Mouse (Mus musculus) forebrain, embryonic 12.5 days (tissue): ENCODE results near the gene Gm5136. TPM values are rescaled to one million over a fixed set of nuclear protein-coding genes. Genes with fewer than 3 reads are reported as not detected.

Source experiments
- ATAC-seq: fragments of 200-750 bp; cut with Nextera tagmentation; 2 replicates; pipeline ENCODE4 v1.8.0; 2017; ENCODE audit warnings: moderate TSS enrichment; ENCODE audit not compliant: low FRiP score
- H3K27ac ChIP-seq: fragments of 300-500 bp; sonication (generic); 2 replicates; pipeline ENCODE4 v1.5.1; 2016; ENCODE audit warnings: mild to moderate bottlenecking
- H3K27me3 ChIP-seq: fragments of 300-500 bp; sonication (generic); 2 replicates; pipeline ENCODE4 v1.6.1; 2016; ENCODE audit warnings: mild to moderate bottlenecking
- H3K36me3 ChIP-seq: fragments of 300-500 bp; sonication (generic); replicated peaks from 2 replicates; pipeline ENCODE4 v1.6.1; 2016; ENCODE audit warnings: mild to moderate bottlenecking
- H3K4me1 ChIP-seq: fragments of 300-500 bp; sonication (generic); 2 replicates; pipeline ENCODE4 v1.6.1; 2016
- H3K4me2 ChIP-seq: fragments of 300-500 bp; sonication (generic); 2 replicates; pipeline ENCODE4 v1.6.1; 2016; ENCODE audit warnings: mild to moderate bottlenecking, moderate library complexity
- H3K4me3 ChIP-seq: fragments of 300-500 bp; sonication (generic); replicated peaks from 2 replicates; pipeline ENCODE4 v1.5.1; 2016; ENCODE audit warnings: mild to moderate bottlenecking
- H3K9ac ChIP-seq: fragments of 300-500 bp; sonication (generic); 2 replicates; pipeline ENCODE4 v1.6.1; 2016; ENCODE audit warnings: mild to moderate bottlenecking
- H3K9me3 ChIP-seq: fragments of 300-500 bp; sonication (generic); 2 replicates; pipeline ENCODE4 v1.6.1; 2016
- WGBS: fragments of 180-500 bp; shearing (Covaris S2); methylation state at CpG from one replicate; pipeline ENCODE4 v1.1.7; 2016; 5-methylcytosine and 5-hydroxymethylcytosine counted together
- polyA plus RNA-seq: library from polyadenylated mRNA; unstranded; fragments of >200 nt; fragmentation: Nextera tagmentation; extraction: Ambion mirVana; gene quantifications from 2 replicates; pipeline ENCODE4 v1.2.1, GENCODE M21; 2016

Gene Gm5136
- 0.13 and 0.28 TPM in 2 replicates for polyA plus RNA-seq

GRCm38 (mm10) chr10:108699946-108700345 is at the start of gene Gm5136:
TSS of gene Gm5136 (minus strand) at chr10:108700160.
- no peak within 1 kb of the TSS for H3K27ac ChIP-seq
- peaks cover 4% of the 10 kb centered on the region; the same call in 1 of the 2 replicates for H3K4me1 ChIP-seq
- ATAC-seq, result 0 out of 2 replicates have a peak, but pooled peaks have one; percentile 52
- no peaks in the 10 kb centered on the region for H3K27me3 ChIP-seq
- no peak within 1 kb of the TSS for H3K4me2 ChIP-seq
- H3K9me3 ChIP-seq, result no peaks in the 10 kb centered on the region
- H3K9ac ChIP-seq, result no peak within 1 kb of the TSS
- WGBS, result 94% methylated on average over 9 of the region's 9 CpGs
- H3K36me3 ChIP-seq, result no peaks in the 10 kb centered on the region
- H3K4me3 ChIP-seq, result no peak within 1 kb of the TSS

GRCm38 (mm10) chr10:108743759-108744158 is 43.8 kb upstream of the Gm5136 start:
- Histone ChIP-seq H3K4me1 (no peaks in the 10 kb centered on the region), H3K36me3 (no peaks in the 10 kb centered on the region), H3K27ac (no peak overlapping the region), H3K9ac (no peak overlapping the region), H3K9me3 (no peaks in the 10 kb centered on the region), H3K4me2 (no peak overlapping the region), H3K27me3 (no peaks in the 10 kb centered on the region), H3K4me3 (no peak overlapping the region)
- WGBS, result 86% methylated on average over 2 of the region's 2 CpGs
- ATAC-seq, result no peak

- no peak overlapping the region for H3K4me2 ChIP-seq
- H3K27ac ChIP-seq, result no peak overlapping the region
- no peak overlapping the region for H3K4me3 ChIP-seq
- H3K36me3 ChIP-seq, result no peaks in the 10 kb centered on the region
- no peak for ATAC-seq
- H3K4me1 ChIP-seq, result no peaks in the 10 kb centered on the region
- H3K9me3 ChIP-seq, result peaks cover 4% of the 10 kb centered on the region; the same call in 1 of the 2 replicates
- WGBS, result 70% methylated on average over 2 of the region's 2 CpGs
- no peaks in the 10 kb centered on the region for H3K27me3 ChIP-seq
- no peak overlapping the region for H3K9ac ChIP-seq
Observed at GRCm38 (mm10) chr10:108733982-108734381, 34.0 kb upstream of the Gm5136 start.

GRCm38 (mm10) chr10:108728961-108729360 is 29.0 kb upstream of the Gm5136 start:
- no peak for ATAC-seq
- H3K27me3 ChIP-seq, result no peaks in the 10 kb centered on the region
- H3K4me3 ChIP-seq, result no peak overlapping the region
- H3K9me3 ChIP-seq, result peaks cover 4% of the 10 kb centered on the region; the same call in 1 of the 2 replicates
- H3K4me2 ChIP-seq, result no peak overlapping the region
- H3K36me3 ChIP-seq, result no peaks in the 10 kb centered on the region
- H3K9ac ChIP-seq, result no peak overlapping the region
- H3K27ac ChIP-seq, result no peak overlapping the region
- WGBS, result 70% methylated on average over 8 of the region's 8 CpGs
- no peaks in the 10 kb centered on the region for H3K4me1 ChIP-seq

- H3K36me3 ChIP-seq, result no peaks in the 10 kb centered on the region
- no peak overlapping the region for H3K9ac ChIP-seq
- H3K4me2 ChIP-seq, result no peak overlapping the region
- H3K4me1 ChIP-seq, result no peaks in the 10 kb centered on the region
- no peak overlapping the region for H3K27ac ChIP-seq
- no peaks in the 10 kb centered on the region for H3K9me3 ChIP-seq
- no peak overlapping the region for H3K4me3 ChIP-seq
- H3K27me3 ChIP-seq, result no peaks in the 10 kb centered on the region
- no peak for ATAC-seq
- WGBS, result 87% methylated on average over 4 of the region's 4 CpGs
Observed at GRCm38 (mm10) chr10:108726391-108726790, 26.4 kb upstream of the Gm5136 start.

- Histone ChIP-seq H3K4me1 (no peaks in the 10 kb centered on the region), H3K36me3 (no peaks in the 10 kb centered on the region), H3K9ac (no peak overlapping the region), H3K4me2 (no peak overlapping the region), H3K9me3 (no peaks in the 10 kb centered on the region), H3K27ac (no peak overlapping the region), H3K4me3 (no peak overlapping the region), H3K27me3 (no peaks in the 10 kb centered on the region)
- no peak for ATAC-seq
- WGBS, result 82% methylated on average over 3 of the region's 3 CpGs
Observed at GRCm38 (mm10) chr10:108724878-108725277, 24.9 kb upstream of the Gm5136 start.

- no peak overlapping the region for H3K4me2 ChIP-seq
- WGBS, result 68% methylated on average over 5 of the region's 5 CpGs
- no peak overlapping the region for H3K27ac ChIP-seq
- H3K9me3 ChIP-seq, result no peaks in the 10 kb centered on the region
- H3K36me3 ChIP-seq, result no peaks in the 10 kb centered on the region
- H3K4me3 ChIP-seq, result no peak overlapping the region
- peak; percentile 27; the same call in 1 of the 2 replicates for ATAC-seq
- no peak overlapping the region for H3K9ac ChIP-seq
- H3K27me3 ChIP-seq, result no peaks in the 10 kb centered on the region
- H3K4me1 ChIP-seq, result no peaks in the 10 kb centered on the region
Observed at GRCm38 (mm10) chr10:108710514-108710913, 10.6 kb upstream of the Gm5136 start.

- no peak overlapping the region for H3K4me2 ChIP-seq
- no peak for ATAC-seq
- 89% methylated on average over 3 of the region's 3 CpGs for WGBS
- no peak overlapping the region for H3K4me3 ChIP-seq
- no peaks in the 10 kb centered on the region for H3K9me3 ChIP-seq
- H3K36me3 ChIP-seq, result no peaks in the 10 kb centered on the region
- H3K27ac ChIP-seq, result no peak overlapping the region
- no peaks in the 10 kb centered on the region for H3K27me3 ChIP-seq
- peaks cover 4% of the 10 kb centered on the region; the same call in 1 of the 2 replicates for H3K4me1 ChIP-seq
- no peak overlapping the region for H3K9ac ChIP-seq
Observed at GRCm38 (mm10) chr10:108705658-108706057, 5.7 kb upstream of the Gm5136 start.

GRCm38 (mm10) chr10:108701361-108702128 is 1.6 kb upstream of the Gm5136 start:
- Histone ChIP-seq H3K4me1 (peaks cover 4% of the 10 kb centered on the region; the same call in 1 of the 2 replicates), H3K27me3 (no peaks in the 10 kb centered on the region), H3K4me2 (peak overlapping the region; percentile 26; the same call in 1 of the 2 replicates), H3K36me3 (no peaks in the 10 kb centered on the region), H3K9me3 (no peaks in the 10 kb centered on the region), H3K4me3 (no peak overlapping the region), H3K9ac (no peak overlapping the region), H3K27ac (peak overlapping the region; percentile 78)
- peak; percentile 82 for ATAC-seq
- 14% methylated on average over 14 of the region's 14 CpGs for WGBS

- ATAC-seq, result no peak
Observed at GRCm38 (mm10) chr10:108697062-108697461, 2.9 kb downstream of the Gm5136 start.

GRCm38 (mm10) chr10:108690954-108691353 is 9.0 kb downstream of the Gm5136 start:
- H3K4me3 ChIP-seq, result no peak overlapping the region
- no peak overlapping the region for H3K27ac ChIP-seq
- no peak overlapping the region for H3K9ac ChIP-seq
- H3K27me3 ChIP-seq, result no peaks in the 10 kb centered on the region
- H3K4me2 ChIP-seq, result no peak overlapping the region
- peaks cover 4% of the 10 kb centered on the region for H3K4me1 ChIP-seq
- 57% methylated on average over 9 of the region's 9 CpGs for WGBS
- ATAC-seq, result peak; percentile 35; the same call in 1 of the 2 replicates
- H3K36me3 ChIP-seq, result no peaks in the 10 kb centered on the region
- no peaks in the 10 kb centered on the region for H3K9me3 ChIP-seq

More at GRCm38 (mm10) chr10:108697062-108697461, 2.9 kb downstream of the Gm5136 start:
- H3K9me3 ChIP-seq, result no peaks in the 10 kb centered on the region
- no peaks in the 10 kb centered on the region for H3K27me3 ChIP-seq
- no peak overlapping the region for H3K9ac ChIP-seq
- H3K27ac ChIP-seq, result 0 out of 2 replicates have a peak overlapping the region, but pooled peaks have one; percentile 53
- H3K4me1 ChIP-seq, result peaks cover 4% of the 10 kb centered on the region; the same call in 1 of the 2 replicates
- no peaks in the 10 kb centered on the region for H3K36me3 ChIP-seq
- no peak overlapping the region for H3K4me3 ChIP-seq
- WGBS, result 72% methylated on average over 5 of the region's 5 CpGs
- no peak overlapping the region for H3K4me2 ChIP-seq

GRCm38 (mm10) chr10:108686696-108687095 is 13.3 kb downstream of the Gm5136 start:
- ATAC-seq, result no peak
- WGBS, result 84% methylated on average over 4 of the region's 4 CpGs
- H3K27ac ChIP-seq, result no peak overlapping the region

More at GRCm38 (mm10) chr10:108686696-108687095, 13.3 kb downstream of the Gm5136 start:
- no peak overlapping the region for H3K4me2 ChIP-seq
- peaks cover 4% of the 10 kb centered on the region for H3K4me1 ChIP-seq
- H3K36me3 ChIP-seq, result no peaks in the 10 kb centered on the region
- no peak overlapping the region for H3K4me3 ChIP-seq
- H3K27me3 ChIP-seq, result no peaks in the 10 kb centered on the region
- H3K9me3 ChIP-seq, result no peaks in the 10 kb centered on the region
- no peak overlapping the region for H3K9ac ChIP-seq
